Mouse (Mus musculus) liver, embryonic 15.5 days (tissue): ENCODE data around the gene Dedd2. TPM values are rescaled to one million over a fixed set of nuclear protein-coding genes. Genes with fewer than 3 reads are reported as not detected.

Experiments used
- ATAC-seq: fragments of 200-750 bp; cut with Nextera tagmentation; 2 replicates; pipeline ENCODE4 v1.8.0; 2017; ENCODE audit warnings: moderate number of reproducible peaks, mild to moderate bottlenecking, moderate library complexity; ENCODE audit not compliant: insufficient read depth
- H3K27ac ChIP-seq: fragments of 300-500 bp; sonication (generic); replicated peaks from 2 replicates; pipeline ENCODE4 v1.5.1; 2015; ENCODE audit warnings: mild to moderate bottlenecking, inconsistent platforms
- H3K27me3 ChIP-seq: fragments of 300-500 bp; sonication (generic); 2 replicates; pipeline ENCODE4 v1.6.1; 2015; ENCODE audit warnings: mild to moderate bottlenecking, inconsistent platforms
- H3K36me3 ChIP-seq: fragments of 300-500 bp; sonication (generic); replicated peaks from 2 replicates; pipeline ENCODE4 v1.6.1; 2015; ENCODE audit warnings: moderate library complexity, mild to moderate bottlenecking, inconsistent platforms
- H3K4me1 ChIP-seq: fragments of 300-500 bp; sonication (generic); replicated peaks from 2 replicates; pipeline ENCODE4 v1.6.1; 2015; ENCODE audit warnings: inconsistent platforms
- H3K4me2 ChIP-seq: fragments of 300-500 bp; sonication (generic); 2 replicates; pipeline ENCODE4 v1.6.1; 2015; ENCODE audit warnings: moderate library complexity, mild to moderate bottlenecking, inconsistent platforms
- H3K4me3 ChIP-seq: fragments of 300-500 bp; sonication (generic); replicated peaks from 2 replicates; pipeline ENCODE4 v1.5.1; 2015; ENCODE audit warnings: mild to moderate bottlenecking, inconsistent platforms
- H3K9ac ChIP-seq: fragments of 300-500 bp; sonication (generic); 2 replicates; pipeline ENCODE4 v1.6.1; 2015; ENCODE audit warnings: moderate library complexity, mild to moderate bottlenecking, inconsistent platforms
- H3K9me3 ChIP-seq: fragments of 300-500 bp; sonication (generic); replicated peaks from 2 replicates; pipeline ENCODE4 v1.6.1; 2016; ENCODE audit warnings: inconsistent platforms
- WGBS: fragments of 180-500 bp; shearing (Covaris S2); methylation state at CpG from one replicate; pipeline ENCODE4 v1.1.7; 2015; ENCODE audit warnings: mixed read lengths; ENCODE audit not compliant: insufficient replicate concordance; 5-methylcytosine and 5-hydroxymethylcytosine counted together
- polyA plus RNA-seq: library from polyadenylated mRNA; unstranded; fragments of >200 nt; fragmentation: Nextera tagmentation; extraction: Ambion mirVana; gene quantifications from 2 replicates; pipeline ENCODE4 v1.2.1, GENCODE M21; 2015

Dedd2 gene
- polyA plus RNA-seq, 1 experiment from 2014 or later = 35.4 TPM

- Histone ChIP-seq H3K27ac (no peak overlapping the region), H3K4me1 (no peaks in the 10 kb centered on the region), H3K4me2 (no peak overlapping the region), H3K36me3 (no peaks in the 10 kb centered on the region), H3K9ac (no peak overlapping the region), H3K27me3 (peaks cover 80% of the 10 kb centered on the region), H3K9me3 (no peaks in the 10 kb centered on the region), H3K4me3 (no peak overlapping the region)
- no peak for ATAC-seq
- 27% methylated on average over 3 of the region's 3 CpGs for WGBS
Measured at GRCm38 (mm10) chr7:25170583-25170982, 49.8 kb downstream of the Dedd2 start.

DNA sequence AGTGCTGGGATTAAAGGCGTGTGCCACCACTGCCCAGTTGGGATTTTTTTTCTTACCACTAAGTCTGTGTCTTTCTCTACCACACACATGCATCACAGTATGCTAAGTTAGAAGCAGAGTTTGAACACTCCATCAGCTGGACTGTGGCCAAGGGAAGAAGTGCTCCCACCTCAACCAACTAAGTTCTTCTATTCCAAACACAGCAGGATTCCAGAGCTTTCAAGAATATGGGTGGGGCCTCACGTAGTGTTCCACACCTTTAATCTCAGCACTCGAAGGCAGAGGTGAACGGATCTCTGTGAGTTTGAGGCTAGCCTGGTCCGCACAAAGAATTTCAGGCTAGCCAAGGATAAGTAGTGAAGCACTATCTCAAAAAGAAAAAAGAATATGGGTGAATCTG lies 54.3 kb downstream of the Dedd2 start:
- no peak for ATAC-seq
- Histone ChIP-seq H3K9me3 (no peaks in the 10 kb centered on the region), H3K27ac (no peak overlapping the region), H3K27me3 (peaks cover 77% of the 10 kb centered on the region), H3K4me2 (no peak overlapping the region), H3K4me1 (no peaks in the 10 kb centered on the region), H3K4me3 (no peak overlapping the region), H3K9ac (no peak overlapping the region), H3K36me3 (no peaks in the 10 kb centered on the region)
- 51% methylated on average over 5 of the region's 5 CpGs for WGBS

DNA sequence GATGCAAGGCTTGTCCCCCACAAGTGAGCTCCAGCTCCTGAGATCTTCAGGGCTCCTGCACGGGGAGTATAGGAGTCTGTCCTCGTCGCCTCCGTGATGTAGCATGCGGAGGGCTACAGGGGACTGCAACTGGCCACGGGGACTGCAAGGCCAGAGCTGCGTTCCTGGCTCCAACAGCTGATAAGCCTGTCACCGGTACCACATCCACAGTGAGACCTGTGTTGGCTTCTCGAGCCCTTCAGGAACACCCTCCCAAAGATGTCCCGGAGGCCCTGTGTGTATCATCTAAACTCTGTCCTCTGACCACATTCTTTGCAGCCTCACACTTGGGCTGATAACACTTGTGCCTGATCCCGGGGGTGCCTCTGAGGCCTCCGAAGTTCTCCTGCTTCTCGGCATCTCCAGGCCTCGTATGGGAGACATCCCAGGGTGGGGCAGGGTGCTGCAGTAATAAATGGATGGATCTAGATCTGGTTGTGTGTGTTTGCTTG lies 64.2 kb downstream of the Dedd2 start:
- H3K4me2 ChIP-seq = peak overlapping the region; percentile 85
- peaks cover 49% of the 10 kb centered on the region for H3K4me1 ChIP-seq
- WGBS = 4% methylated on average over 14 of the region's 14 CpGs
- peak overlapping the region; percentile 87 for H3K27ac ChIP-seq
- peak overlapping the region; percentile 52 for H3K4me3 ChIP-seq
- no peaks in the 10 kb centered on the region for H3K9me3 ChIP-seq
- ATAC-seq = peak; percentile 61
- H3K36me3 ChIP-seq = no peaks in the 10 kb centered on the region
- H3K27me3 ChIP-seq = peaks cover 51% of the 10 kb centered on the region
- H3K9ac ChIP-seq = peak overlapping the region; percentile 52; the same call in 1 of the 2 replicates

DNA sequence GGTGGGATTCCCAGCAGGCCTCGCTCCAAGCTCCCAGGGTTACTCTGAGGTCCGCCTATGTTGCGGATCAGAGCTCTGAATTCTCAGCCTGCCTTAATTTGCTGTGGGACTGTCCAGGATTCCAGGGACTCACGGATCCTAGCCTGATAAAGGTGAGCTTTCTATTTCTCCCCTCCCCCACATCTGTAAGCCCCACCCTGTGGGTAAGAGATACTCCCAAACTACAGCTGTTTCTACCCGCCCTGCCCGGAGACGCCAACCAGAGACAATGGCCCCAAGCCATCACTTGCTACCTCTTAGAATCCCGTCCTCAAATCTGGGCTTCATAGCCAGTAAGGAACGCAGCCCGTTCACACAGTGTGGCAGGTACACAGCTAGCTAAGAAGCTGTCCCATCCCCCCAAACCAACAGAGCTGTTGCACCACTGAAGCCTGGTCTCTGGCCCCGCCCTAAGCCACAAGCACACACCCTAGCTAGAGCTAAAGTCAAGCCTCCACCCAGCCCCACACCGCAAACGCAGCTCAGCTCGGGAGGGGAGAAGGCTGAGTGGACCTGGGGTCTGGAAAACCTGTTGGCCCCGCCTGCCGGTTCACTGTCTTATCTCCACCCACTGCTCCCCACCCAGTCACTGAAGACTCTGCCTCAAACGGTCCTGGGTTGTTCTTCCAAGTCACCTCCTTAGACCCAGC lies 64.8 kb downstream of the Dedd2 start:
- 5% methylated on average over 17 of the region's 17 CpGs for WGBS
- Histone ChIP-seq H3K27ac (peak overlapping the region; percentile 87), H3K36me3 (no peaks in the 10 kb centered on the region), H3K9ac (peak overlapping the region; percentile 52), H3K9me3 (no peaks in the 10 kb centered on the region), H3K4me3 (peak overlapping the region; percentile 52), H3K27me3 (peaks cover 52% of the 10 kb centered on the region), H3K4me1 (peaks cover 51% of the 10 kb centered on the region), H3K4me2 (peak overlapping the region; percentile 85)
- peak; percentile 97 for ATAC-seq

- peak overlapping the region; percentile 85 for H3K4me2 ChIP-seq
Measured at GRCm38 (mm10) chr7:25154648-25155047, 65.8 kb downstream of the Dedd2 start.

DNA sequence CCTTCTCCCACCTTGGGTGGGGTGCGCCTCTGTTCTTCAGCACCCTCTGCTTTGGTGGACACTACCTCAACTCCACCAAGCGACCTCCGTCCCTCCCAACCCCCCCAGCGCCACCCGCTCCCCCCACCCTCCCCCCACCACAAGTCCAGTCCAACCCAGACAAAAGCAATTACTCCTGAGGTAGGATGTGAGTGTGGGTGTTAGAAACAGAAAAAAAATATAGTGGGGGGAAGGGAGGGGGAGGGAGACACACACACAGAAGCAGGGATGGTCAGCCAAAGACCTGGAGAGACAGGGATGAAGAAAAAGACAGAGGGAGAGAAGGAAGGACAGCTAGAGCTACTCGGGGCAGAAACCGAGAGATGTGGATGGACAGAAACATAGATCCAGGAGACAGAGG lies 66.6 kb downstream of the Dedd2 start:
- H3K4me3 ChIP-seq = no peak overlapping the region
- no peaks in the 10 kb centered on the region for H3K36me3 ChIP-seq
- no peak overlapping the region for H3K4me2 ChIP-seq
- peaks cover 63% of the 10 kb centered on the region for H3K27me3 ChIP-seq
- H3K9ac ChIP-seq = no peak overlapping the region
- WGBS = 43% methylated on average over 7 of the region's 7 CpGs
- ATAC-seq = no peak
- H3K27ac ChIP-seq = 0 out of 2 replicates have a peak overlapping the region, but pooled peaks have one; percentile 87
- H3K9me3 ChIP-seq = no peaks in the 10 kb centered on the region
- peaks cover 51% of the 10 kb centered on the region for H3K4me1 ChIP-seq

More at GRCm38 (mm10) chr7:25154648-25155047, 65.8 kb downstream of the Dedd2 start:
- Histone ChIP-seq H3K4me3 (0 out of 2 replicates have a peak overlapping the region, but pooled peaks have one; percentile 52), H3K36me3 (no peaks in the 10 kb centered on the region), H3K4me1 (peaks cover 51% of the 10 kb centered on the region), H3K27me3 (peaks cover 58% of the 10 kb centered on the region), H3K27ac (peak overlapping the region; percentile 87), H3K9ac (no peak overlapping the region), H3K9me3 (no peaks in the 10 kb centered on the region)
- WGBS = 52% methylated on average over 4 of the region's 4 CpGs
- ATAC-seq = no peak

DNA sequence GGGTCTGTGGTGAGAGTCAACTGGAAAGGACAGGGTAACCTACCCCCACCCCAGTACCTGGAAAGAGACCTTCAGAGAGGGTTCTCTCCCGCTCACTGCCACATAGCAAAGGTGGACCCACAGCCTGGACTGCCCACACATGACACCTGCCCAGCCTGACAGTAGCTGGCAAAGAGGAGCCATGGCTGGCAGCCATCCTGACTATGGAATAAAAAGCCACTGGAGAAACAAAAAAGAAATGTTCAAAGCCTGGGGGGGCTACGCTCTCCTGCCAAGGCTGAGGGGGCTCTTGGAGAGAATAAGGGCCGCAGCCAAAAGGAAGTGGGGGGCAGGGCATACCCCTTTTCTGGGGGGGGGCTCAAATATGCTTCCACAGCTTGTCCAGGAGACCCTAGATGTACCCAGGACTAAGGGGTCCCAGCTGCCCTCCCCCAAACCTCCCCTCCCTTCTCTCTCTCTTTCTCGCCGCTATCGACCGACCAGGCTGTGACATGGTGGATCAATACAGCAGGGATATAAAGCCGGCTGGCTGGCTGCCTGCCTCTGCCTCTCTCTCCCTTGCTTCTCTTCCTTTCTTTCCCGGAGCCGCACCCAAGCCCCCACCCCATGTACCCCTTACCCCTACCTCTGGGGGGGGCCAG lies 68.4 kb downstream of the Dedd2 start:
- Histone ChIP-seq H3K36me3 (no peaks in the 10 kb centered on the region), H3K9me3 (no peaks in the 10 kb centered on the region), H3K27ac (no peak overlapping the region), H3K9ac (no peak overlapping the region), H3K4me2 (no peak overlapping the region), H3K4me1 (peaks cover 46% of the 10 kb centered on the region), H3K27me3 (peaks cover 71% of the 10 kb centered on the region), H3K4me3 (no peak overlapping the region)
- WGBS = 39% methylated on average over 10 of the region's 10 CpGs
- ATAC-seq = no peak

GRCm38 (mm10) chr7:25151009-25151408 lies 69.4 kb downstream of the Dedd2 start:
- no peak overlapping the region for H3K4me2 ChIP-seq
- WGBS = 2% methylated on average over 7 of the region's 7 CpGs
- ATAC-seq = no peak
- H3K27me3 ChIP-seq = peaks cover 72% of the 10 kb centered on the region
- peaks cover 36% of the 10 kb centered on the region for H3K4me1 ChIP-seq
- H3K4me3 ChIP-seq = no peak overlapping the region
- no peaks in the 10 kb centered on the region for H3K36me3 ChIP-seq
- H3K9ac ChIP-seq = no peak overlapping the region
- no peak overlapping the region for H3K27ac ChIP-seq
- H3K9me3 ChIP-seq = no peaks in the 10 kb centered on the region

DNA sequence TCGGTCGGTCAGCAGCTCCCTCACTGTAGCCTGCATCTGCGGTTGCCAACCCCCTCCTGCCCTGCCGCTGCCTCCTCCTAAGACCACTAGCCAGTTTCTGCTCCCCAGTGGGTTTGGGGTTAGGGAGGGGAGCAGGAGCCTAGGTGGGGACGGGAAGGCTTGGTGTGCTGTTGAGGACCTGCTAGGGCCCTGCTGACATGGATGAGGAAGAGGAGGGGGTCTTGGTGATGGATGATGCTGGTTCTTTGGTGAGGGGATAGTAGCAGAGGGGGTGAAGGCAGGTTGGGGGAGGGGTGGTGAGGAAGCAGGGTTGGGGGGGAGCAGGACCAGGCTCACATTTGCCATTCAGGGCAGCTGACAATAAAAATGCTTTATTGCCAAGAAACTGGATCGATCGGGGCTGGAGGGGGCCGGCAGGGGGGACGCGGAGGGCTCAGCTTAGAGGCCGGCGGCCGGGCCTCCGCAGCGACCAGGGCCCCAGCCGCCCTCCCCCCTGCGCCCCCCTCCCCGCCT lies 70.2 kb downstream of the Dedd2 start:
- no peak for ATAC-seq
- peaks cover 28% of the 10 kb centered on the region for H3K4me1 ChIP-seq
- H3K27ac ChIP-seq = no peak overlapping the region
- no peak overlapping the region for H3K4me2 ChIP-seq
- no peak overlapping the region for H3K9ac ChIP-seq
- H3K9me3 ChIP-seq = no peaks in the 10 kb centered on the region
- whole genome bisulfite sequencing = 1% methylated on average over 17 of the region's 18 CpGs
- peaks cover 80% of the 10 kb centered on the region for H3K27me3 ChIP-seq
- no peaks in the 10 kb centered on the region for H3K36me3 ChIP-seq
- no peak overlapping the region for H3K4me3 ChIP-seq
